ENCODE assay signal across 7 mouse cellular contexts in genomic region chr5:74433580-74434147, GRCm38 (mm10).
A peak's percentile ranks its signal among the peaks of the same experiment; 100 is the strongest.
DNase-seq lines count a peak whose midpoint lies in the region; ATAC-seq and TF ChIP-seq lines count a peak whose summit lies in the region.

No protein-coding gene starts in this region.

- TF ChIP-seq CTCF in cerebellum, adult 2 months (IDR thresholded peaks at IDR 0.05; ENCODE audit: borderline replicate concordance, insufficient read depth, low read depth, low read length), result peak; percentile 77

- no peaks in the 10 kb centered on the region for H3K4me1 ChIP-seq in cerebellum, adult 2 months (ENCODE audit: control insufficient read depth, insufficient read depth, low read length)

- peak; percentile 37 for DNase-seq in T-cell, adult 2 months (ENCODE audit: low spot score)
- peak; percentile 45 to 67 for DNase-seq in cerebellum, adult 2 months
- peak; percentile 56 to 66 for DNase-seq in frontal cortex, postnatal 25 days (ENCODE audit: low spot score in 2 of 2)
- DNase-seq in induced T-regulatory cell, adult 2 months (ENCODE audit: low read depth), result peak; percentile 74
- DNase-seq in left cerebral cortex, adult 18-20 months (ENCODE audit: low spot score in 2 of 2), result peak; percentile 63 to 75
- DNase-seq in spleen, adult 18-20 months, result peak; percentile 12 to 60

- no peak overlapping the region for H3K27ac ChIP-seq in cerebellum, adult 2 months (ENCODE audit: insufficient read depth, low read length)

- 0 out of 2 replicates have a peak, but pooled peaks have one; percentile 65 for ATAC-seq in megakaryocyte-erythroid progenitor cell, adult 5-6 weeks (replicated peaks; ENCODE audit: low FRiP score, low TSS enrichment, poor library complexity, severe bottlenecking)

- no peaks in the 10 kb centered on the region for H3K27me3 ChIP-seq in cerebellum, adult 2 months (ENCODE audit: control insufficient read depth, insufficient read depth, low read length)

- WGBS in cerebellum, adult 2 months, result 20% methylated on average over 9 of the region's 9 CpGs

- no peak overlapping the region for H3K4me3 ChIP-seq in cerebellum, adult 2 months (replicated peaks; ENCODE audit: insufficient read depth, low read depth, low read length)

- TF ChIP-seq POLR2A in cerebellum, adult 2 months (IDR thresholded peaks at IDR 0.05; ENCODE audit: borderline replicate concordance, insufficient read depth, low read length), result no peak
